Mouse (Mus musculus) layer of hippocampus, postnatal 25 days (tissue): ENCODE measurements around the gene 9430097D07Rik. TPM values are rescaled to one million over a fixed set of nuclear protein-coding genes. Genes with fewer than 3 reads are reported as not detected.

Experiments
- DNase-seq, 2 experiments: peaks; one replicate each; pipeline ENCODE4 v3.0.0; 2022; ENCODE audit warnings: mixed read lengths in 2 of 2, low spot score in 1 of 2; ENCODE audit errors: extremely low spot score in 1 of 2
- total RNA-seq, 2 experiments: library from RNA; stranded (reverse); gene quantifications; 2 replicates each; pipeline ENCODE4 v1.2.3; 2021

9430097D07Rik gene
- total RNA-seq, 2 experiments from 2014 or later, result 0.33 TPM; not detected in 1

DNA sequence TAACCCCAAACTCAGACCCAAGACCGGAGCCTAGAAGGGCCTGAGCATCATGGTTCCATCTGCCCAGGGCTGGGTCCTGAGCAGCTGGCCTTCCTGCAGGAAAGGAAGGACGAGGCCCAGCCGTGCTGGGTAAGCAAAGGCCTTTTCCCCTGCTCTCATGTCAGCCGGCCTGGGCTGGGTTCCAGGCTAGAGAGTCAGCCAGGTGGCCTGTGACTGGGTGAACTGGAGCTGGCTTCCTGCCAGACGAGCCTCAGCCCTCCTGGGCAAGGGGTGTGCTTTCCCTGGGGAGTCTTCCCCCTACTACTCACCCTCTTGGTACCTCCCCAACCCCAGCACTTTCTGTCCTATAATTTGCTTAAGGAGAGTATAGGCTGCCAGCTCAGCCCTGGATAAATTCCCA lies 7.3 kb downstream of the 9430097D07Rik start:
- DNase-seq, result no peak

DNA sequence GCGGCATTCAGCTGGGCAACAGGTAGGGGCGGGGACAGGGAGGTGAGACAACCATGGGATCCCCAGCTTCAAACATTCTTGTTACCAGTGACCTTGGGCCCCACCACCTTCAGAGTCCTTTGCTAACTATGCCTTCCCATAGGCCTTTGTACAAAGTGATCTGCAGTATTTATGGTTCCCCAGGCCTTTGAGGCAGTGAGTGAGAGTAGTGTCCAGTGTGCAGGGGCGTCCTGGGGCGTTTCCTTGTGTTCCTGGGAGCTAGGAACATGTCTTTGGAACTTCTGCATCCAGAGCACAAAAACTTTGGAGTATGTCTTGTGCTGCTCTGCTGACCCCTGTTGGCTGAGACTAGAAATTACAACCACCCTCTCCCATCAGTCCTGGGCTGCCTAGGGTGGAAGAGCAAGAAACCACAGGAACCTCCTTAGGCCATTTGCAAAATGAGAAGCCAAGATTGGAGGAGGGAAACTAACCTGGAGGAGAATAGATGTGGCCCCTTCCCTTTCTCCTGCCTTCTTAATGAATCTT lies 8.9 kb downstream of the 9430097D07Rik start:
- peak in 1 of 2 experiments; percentile 61 for DNase-seq

DNA sequence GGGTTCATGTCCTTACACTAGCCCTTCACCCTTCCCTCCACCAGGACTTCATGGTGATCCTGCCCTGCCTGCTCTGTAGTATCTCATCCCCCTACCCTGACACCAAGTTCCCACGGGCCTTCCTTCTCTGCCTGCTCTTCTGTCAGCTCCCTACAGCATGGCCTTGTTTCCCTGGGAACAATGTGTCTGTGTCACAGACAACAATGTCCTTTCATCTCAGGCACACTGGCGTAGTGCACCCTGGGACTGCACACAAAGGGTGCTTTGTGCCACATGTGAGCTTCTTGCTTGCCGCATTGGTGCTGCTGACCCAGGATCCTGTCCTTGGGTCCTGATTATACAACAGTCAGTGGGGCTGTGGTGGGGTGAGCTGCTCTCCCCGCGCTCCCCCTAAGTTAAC lies 15.9 kb downstream of the 9430097D07Rik start:
- no peak for DNase-seq

DNA sequence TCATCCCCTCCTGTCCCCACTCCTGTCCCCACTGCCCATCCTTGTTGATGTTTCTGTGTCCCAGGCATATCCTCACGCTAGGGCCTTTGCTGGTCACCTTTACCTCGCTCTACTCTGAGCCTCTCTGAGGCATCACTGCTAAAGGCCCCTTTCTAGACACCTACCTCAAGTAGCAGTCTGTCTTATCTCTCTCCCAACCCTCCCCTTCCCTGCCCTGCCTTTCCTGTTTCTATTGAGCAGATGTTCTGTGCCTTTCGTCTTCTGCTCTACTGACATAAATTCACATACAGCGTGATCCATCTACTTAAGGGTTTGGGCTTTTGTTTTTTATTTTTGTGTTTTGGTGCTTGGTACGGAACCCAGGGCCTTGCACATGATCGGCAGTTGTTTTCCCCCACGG lies 19.5 kb downstream of the 9430097D07Rik start:
- DNase-seq, result no peak

DNA sequence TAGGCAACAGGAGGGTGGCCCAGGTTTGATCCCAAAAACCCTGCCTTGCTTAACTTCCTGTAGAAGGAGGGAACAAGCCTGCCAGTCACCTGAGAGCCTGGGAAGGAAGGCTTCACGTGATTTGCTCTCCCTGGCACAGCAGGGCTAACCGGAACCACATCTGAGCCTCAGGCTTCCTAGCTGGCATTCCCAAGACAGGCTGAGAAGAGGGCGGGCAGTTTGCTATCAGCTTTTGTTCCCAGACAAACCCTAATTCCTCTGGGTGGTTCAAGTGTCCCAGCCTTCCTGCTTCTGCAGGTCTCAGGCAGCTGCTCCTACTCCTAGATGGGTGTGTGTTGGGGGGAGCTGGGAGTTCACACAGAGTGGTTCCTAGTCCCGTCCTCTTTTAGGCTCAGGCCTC lies 20.0 kb downstream of the 9430097D07Rik start:
- DNase-seq, result no peak

DNA sequence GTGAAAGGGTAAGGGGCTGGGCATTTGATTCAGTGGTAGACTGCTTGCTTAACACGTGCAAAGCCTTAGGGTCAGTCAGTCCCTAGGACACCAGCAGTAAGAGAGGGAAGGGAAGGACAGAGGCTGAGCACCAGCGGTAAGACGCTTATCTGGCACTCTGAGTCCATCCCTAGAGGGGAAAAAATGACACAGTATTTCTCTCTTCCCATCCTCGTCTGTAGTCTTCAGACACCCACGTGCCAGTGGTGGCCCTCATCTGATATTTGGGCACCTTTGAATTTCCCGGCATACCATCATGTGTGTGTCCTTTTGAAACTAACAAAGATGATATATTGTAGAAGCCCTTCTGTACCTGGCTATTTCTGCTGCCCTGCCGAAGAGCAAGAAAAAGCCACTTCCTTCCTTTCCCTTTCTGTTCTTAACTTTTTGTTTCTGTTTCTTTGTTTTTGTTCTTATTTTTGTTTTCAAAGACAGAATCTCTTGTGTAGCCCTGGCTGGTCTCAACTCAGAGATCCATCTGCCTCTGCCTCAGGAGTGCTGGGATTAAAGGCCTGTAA lies 21.8 kb downstream of the 9430097D07Rik start:
- DNase-seq, result no peak

DNA sequence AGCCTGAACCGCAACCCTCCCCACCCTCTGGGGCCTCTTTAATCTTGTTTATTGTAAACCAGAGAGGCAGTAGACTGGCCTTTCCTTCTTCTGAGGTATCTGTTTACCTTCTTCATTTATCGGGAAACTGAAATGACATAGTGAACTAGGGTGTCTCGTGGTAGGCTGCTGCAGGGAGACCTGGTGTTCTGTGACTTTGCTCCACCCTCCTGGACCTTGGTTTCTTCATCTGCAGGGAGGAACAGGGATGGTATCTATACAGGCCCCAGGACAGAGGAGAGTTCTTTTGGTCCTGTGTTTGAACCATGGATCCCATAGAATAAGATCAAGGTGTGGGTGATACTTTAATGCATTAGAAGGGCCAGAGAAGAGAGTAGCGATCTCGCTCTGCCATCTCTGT lies 24.2 kb downstream of the 9430097D07Rik start:
- DNase-seq, result no peak

DNA sequence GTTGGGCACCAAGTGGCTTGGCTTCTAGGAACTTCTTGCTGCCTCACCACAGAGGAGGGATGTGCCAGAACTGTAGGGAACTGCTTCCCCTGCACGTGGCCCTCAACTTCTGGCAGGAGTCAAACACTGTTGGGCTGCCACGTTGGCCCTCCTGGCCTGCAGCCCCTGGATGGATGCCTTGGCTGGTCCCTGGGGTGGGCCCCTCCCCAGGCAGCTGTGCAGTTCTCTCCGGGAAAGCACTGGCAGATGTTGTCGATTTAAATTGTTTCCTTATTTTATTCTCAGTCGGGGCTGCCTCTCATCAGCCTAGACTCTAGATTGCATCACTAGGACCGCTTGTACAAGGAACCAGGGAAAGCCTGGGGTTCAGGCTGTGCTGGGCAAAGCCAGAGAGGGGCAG lies 25.7 kb downstream of the 9430097D07Rik start:
- DNase-seq, result no peak

DNA sequence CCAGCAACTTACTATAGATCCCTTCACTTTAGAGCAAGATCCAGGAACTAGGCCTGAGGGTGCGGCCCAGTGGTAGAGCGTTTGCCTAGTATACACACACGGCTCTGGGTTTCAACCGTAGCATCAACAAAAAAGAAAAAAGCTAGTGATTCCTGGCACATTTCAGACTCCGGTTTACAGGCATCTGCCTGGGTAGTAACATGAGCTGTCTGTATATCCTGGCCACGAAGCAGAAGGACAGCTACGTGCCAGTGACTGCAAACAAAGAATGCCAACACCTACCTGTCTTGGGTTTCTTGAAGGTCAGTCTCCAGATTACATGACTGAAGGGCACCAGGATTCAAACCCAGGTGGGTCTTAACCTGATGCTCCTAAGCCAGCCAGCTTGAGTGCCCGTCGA lies 26.3 kb downstream of the 9430097D07Rik start:
- no peak for DNase-seq

DNA sequence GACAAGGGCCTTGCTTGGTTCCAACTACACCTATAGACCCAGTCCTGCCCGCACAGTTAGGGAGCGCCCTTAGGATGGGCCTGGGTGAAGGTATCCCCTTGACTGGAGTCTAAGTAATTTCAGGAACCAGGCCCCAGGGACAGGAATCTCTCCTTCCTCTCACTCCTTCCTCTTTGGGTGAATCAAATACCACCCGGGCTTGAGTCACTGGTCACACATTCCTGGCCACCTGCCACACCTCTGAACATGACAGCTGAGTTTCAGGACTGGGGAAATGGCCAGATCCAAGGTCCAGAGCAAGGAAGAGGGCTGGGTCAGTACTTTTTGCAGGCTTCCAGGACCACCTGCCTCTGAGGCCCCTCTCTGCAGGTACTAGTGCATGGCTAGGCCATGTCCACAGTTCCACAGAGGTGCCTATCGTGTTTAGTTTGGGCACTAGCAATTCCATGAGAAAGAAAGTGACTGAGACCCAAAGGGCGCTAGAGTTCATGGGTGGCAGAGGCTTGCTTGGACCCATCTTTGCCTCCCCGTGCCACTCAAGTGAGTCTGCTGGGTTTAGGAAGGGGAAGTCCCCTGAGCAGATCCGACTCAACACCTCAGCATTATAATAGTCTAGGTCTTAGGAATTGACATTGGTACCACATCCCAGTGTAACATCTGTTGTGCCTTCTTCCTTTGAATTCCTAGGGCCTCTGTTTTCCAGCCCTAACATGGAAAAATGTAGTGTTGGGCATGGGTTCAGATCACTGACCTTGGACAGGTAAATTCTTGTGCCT lies 27.3 kb downstream of the 9430097D07Rik start:
- DNase-seq, result no peak

DNA sequence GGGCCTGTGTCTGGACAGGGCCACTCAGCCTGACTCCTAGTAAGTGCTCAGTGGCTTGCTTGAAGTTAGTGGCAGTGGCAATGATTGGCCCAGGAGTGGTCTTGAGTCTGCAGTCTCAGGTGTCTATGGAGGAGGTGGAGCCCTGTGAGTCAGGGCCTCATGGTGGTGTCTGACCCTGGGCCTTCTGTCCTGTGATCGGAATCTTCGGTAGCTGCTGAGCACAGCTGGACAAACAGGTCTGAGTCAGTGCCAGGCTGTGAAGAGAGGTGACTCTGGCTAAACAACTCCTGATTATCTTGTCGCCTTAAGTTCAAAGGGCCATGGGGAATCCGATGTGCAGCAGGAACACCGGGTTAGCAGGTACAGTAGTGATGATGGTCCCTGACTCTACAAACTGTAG lies 28.1 kb downstream of the 9430097D07Rik start:
- no peak for DNase-seq

DNA sequence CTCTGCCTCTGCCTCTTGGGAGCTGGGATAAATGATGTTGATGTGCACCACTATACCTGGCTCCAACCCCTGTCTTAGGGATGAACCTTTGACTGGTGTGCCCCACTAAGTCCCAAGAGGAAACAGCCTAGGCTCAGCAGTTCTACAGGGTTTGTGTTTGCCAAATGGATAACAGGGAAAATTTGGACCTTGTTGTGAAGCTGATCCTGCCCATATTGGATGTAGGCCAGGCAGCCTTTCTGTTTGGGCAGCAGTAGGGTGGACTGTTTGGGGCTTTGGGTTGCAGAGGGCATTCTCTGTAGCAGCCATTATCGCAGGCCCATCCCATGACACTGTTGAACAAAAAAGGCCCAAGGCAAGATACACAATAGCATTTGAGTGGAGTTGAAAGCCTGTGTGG lies 28.5 kb downstream of the 9430097D07Rik start:
- no peak for DNase-seq

DNA sequence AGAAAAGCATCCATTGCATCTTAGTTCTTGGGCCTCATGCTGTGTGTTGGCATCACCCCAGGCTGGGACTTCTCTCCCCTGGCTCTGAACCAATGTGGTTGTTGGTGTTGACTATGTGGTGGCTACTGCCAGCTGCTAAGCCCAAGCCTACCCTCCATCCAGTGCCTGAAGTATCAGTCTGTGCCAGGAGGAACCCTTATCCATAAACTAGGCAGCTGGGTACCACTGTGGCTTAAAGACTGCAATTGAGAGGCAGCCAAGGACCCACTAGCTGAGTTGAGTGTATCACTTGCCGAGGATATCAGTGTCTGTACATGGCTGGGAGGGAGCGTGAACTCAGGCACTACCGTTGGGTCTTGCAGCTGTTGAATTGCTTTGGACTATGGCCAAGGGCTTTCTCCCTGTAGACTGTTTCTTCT lies 32.4 kb downstream of the 9430097D07Rik start:
- DNase-seq, result no peak

DNA sequence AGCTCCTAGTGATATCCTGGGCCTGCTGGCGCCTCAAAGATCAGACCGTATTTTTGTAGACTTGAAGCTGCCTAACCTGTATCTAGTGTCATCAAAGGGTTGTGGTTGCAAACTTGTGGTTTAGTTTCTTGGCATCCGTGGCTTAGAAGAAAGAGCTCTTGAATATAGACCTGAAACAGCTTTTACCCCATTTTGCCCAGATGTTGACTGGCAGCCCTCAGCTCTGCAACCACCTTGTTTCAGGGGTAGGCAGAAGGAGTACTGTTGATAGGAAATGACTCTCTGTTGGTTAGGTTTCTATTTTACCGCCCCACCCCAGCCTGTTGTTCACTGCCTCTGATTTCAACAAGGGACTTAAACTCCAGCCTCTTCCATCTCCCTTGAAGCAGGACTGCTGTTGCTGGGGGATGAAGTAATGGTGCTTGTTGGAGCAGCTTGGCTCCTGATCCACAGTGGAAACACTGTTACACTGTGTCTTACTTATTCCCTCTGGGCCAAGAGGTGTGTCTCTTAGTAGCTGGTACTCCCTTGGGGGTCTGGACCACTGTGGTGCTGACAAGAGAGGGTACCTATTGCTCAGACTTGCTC lies 33.4 kb downstream of the 9430097D07Rik start:
- DNase-seq, result no peak

DNA sequence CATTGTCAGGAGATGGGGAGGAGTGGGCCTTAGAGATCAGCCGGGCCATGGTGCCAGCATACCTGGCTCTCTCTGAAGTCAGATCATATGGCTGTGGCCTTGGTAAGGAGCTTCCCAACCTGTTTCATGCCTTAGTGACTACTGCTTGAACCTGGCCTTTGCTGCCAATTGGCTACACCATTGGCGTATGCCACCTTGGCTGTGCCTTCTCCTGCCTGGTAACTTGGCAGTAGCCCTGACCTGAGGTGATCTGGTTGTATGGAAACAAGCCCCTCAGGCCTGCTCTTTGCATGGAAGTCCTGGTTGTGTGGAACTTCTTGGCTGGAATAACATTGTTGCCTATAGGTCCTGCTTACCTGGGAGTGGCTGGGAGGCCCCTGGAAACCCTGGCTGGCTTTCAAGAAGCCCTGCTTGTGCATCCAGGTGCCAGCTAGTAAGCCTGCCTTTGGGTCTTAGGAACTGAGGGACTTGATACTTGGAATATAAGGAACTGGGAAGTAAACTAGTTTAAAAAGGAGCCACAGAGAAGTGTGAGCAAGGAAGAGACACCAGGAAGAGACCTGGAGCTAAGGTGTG lies 34.1 kb downstream of the 9430097D07Rik start:
- DNase-seq, result no peak

DNA sequence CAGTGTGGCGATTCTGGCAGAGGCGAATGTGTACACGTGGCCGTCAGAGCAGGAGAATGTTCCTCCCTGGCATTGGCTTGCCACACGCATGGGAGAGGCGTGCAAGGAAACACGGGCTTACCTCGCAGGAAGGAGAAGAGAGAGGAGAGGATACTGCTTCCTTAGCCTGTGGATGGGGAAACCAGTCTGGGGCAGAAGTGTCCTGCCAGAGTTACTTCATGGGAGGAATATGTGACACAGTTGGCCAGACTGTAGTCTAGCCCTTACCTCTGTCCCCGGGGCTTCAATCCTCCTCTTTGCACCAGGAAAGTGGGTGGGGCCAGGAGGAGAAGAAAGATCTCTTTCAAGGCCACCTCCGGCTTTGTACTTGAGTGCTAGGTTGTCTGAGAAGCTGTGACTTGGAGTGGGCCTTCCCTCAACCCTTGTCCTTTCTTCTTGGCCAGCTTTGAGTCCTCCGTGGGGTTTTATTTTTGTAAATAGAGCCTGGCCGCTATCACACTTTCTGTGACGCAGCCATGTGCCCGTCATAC lies 36.0 kb downstream of the 9430097D07Rik start:
- DNase-seq, result no peak

DNA sequence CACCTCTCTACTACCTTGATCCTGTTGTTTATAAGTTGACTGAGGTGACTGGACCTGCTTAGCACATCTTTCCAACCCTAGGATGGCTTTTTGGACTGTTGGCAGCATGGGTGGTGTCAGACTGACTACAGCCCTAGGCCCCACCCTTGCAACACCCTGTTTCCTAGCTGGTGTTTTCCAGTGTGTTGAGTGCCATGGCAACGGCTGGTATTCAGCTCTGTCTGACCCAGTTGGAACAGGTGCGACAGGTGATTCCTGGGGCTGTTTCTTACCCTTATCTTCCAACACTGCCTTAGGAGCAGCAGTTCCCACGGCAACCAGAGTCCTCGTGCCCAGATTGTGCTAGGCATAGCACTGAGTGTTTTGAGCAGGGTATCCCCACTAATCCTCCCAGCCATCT lies 37.0 kb downstream of the 9430097D07Rik start:
- DNase-seq, result no peak

DNA sequence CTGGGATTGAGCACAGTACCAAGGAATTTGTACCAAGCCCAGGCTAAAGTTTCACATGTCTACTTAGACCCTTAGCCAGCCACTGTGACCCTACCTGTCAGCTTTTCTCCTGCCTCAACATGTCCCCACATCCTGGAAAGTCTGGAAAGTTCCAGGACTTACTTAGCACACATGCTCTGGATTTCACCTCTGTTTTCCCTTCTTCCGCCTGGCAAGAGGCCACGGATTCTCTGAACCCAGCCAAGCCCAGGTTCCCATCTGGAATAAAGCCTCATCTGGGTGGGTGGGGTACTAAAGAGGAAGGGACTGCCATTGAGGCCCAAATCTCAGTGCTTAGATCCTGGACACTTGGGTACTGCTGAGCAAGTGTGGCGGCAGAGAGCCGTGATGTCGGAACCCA lies 37.5 kb downstream of the 9430097D07Rik start:
- no peak for DNase-seq

DNA sequence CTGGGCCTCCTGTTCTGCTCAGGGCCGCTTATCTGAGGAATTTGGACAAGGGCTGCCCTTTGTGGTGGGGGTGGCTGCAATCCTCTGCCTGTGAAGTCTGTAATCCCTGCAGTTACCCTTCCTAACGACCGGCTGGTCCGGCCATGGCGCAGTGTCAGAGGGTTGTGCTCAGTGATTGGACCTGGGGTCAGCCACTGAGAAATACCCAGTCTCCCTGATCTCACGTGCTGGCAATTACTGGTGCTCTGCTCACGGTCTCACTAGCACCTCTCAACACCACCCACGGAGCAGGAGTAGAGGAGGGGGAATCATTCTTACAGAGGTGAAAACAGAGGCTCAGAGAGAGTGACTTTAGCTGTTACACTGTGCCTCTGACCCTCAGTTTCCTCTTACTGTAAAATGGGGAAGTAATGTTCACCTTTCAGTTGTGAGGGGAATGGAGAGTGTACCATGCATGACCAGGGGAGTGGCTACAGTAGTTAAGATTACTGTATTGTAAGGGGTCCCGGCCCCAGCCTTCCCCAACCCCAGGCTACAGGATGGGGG lies 38.1 kb downstream of the 9430097D07Rik start:
- DNase-seq, result no peak

DNA sequence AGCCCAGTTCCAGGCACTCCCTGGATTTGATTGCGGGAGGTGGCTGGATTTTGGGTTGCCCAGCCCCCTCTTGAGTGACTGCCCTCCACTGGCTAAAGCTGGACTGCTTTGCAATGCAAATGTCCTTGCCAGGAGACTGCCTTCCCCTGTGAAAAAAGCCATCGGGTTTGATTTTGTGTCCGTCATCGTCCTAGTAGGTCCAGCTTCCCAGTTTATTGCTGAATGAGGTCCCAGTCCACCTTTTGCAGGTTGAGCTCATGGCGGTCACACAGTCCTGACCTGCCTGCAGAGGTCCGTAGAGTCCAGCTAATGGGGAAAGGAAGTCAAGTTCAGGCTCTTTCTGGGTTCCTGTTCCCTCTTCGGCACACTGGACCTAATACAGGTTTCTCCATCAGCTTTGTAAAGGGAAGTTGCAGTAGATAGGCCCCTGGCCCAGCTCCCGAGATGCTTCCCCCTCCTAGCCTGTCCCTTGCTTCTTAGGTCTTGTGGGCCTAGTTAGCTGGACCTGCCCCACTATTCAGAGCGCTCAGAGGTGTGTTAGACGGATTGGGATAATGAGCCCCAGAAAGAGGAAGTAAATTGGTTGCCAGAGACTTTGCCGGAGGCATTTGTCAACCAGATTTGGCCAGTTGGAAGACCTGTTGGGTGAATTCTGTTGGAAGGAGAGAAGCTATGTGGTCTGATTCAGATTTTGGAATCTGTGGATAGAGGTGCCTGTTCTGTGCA lies 38.7 kb downstream of the 9430097D07Rik start:
- peak; percentile 27 to 47 for DNase-seq
